Mouse (Mus musculus): ENCODE results near the gene Sgms1.
"Not testable (repeated sequence)": the region's sequence is repeated elsewhere in the genome, so short reads cannot be mapped to it uniquely, and the experiment has no call there.

The Sgms1 gene

DNA sequence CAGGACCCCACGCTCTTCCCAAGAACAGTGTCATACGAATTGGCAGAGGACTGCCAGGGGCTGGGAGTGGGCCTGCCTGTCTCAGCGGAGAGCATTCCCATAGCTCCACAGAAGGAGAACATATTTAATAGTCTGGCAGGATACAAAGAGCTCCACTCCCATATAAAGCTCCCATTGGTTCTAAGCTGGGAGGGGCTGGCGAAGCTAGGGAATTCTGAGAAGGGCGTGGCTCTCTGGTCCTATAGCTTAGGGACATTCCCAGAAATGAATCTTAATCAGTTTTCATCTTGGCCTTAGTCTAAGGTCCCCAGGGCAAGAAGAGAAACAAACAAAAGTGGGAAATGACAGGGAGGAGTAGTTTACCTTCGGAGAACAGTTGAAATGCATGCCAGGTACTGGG lies 247.1 kb downstream of the Sgms1 start:
- DNase-seq (ENCODE audit: low read depth, low spot score): no peak

DNA sequence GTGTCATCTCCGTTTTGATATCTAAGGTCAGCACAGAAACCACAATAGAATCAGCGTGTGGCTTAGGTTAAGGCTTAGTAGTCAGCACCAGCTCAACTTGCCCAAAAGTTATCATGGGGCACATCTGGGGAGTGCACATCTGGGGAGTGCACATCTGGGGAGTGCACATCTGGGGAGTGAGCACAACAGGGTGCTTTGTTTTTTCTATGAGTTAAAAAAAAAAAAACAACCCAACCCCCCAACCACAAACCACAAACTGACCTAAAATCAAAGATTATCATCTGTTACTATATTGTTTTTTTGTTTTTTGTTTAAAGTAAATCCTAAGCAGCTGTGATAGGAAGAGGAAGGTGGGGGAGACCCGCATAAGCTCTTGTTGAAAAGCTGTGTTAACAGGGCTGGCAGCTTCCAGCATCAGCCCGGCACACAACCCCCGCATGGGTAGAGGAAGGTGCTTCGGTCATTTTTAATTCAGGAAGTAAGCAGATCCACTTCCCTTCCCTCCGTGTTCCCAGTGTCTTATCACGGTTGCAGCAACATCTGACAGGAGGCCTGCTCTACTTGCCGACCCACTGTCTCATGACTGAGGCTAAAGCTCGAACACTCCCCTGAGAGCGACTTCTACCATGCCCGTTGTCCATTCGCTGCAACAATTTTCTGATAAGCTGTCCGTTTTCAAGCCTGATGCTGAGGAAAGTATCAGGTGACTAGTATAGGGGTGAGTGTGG lies 251.0 kb downstream of the Sgms1 start:
- DNase-seq (ENCODE audit: low read depth, low spot score): peak; percentile 22

DNA sequence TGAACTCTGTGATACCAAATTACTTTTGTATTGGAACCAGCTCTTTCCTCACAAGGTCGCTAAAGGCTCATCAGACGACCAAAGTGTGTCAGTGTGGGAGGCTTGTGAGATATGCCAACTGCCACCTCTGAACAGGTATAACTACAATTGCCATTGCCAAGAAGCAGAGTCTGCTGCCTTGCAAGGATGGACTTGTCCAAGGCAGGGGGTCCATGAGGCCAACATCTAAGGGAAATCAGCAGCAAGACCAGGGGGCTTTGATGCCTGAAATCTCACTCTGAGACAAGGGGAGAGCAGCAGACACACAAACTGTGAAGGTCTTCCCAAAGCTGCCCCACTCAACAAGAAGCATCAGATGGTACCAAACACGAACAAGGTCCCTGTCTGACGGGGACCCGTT lies 251.6 kb downstream of the Sgms1 start:
- no peak for DNase-seq (ENCODE audit: low read depth, low spot score)

DNA sequence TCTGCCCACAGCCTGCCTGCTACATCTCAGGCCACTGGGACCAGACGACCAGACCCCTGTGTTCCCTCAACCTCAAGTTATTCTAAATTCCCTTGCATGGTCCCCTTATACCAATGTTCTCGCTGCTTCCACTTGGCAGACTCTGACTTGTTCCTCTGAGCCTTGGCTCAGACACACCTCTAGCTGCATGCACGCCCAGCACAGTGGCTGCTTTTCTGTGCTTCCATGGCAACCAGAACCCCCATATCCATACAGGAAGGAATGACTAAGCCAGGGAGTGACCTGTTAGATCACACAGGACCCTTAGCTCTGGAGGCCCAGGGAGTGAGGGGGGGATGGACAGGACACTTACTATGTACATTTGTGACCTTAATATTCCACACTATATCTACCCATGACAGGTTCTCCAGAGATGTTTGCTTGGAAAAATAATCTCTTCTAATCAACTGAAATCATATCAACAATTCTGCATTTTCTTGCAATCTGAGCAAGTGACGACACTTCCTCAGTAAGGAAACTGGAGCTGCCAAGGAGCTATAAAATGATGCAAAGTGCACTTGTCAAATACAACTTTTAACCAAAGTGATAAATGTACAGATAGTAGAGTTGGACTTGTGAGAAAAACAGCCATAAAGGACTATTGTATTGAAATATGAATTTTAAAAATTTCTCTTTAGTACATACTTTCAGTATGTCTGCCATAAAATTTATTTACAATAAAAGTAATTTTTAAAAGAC lies 252.5 kb downstream of the Sgms1 start:
- DNase-seq (ENCODE audit: low read depth, low spot score): peak; percentile 20

DNA sequence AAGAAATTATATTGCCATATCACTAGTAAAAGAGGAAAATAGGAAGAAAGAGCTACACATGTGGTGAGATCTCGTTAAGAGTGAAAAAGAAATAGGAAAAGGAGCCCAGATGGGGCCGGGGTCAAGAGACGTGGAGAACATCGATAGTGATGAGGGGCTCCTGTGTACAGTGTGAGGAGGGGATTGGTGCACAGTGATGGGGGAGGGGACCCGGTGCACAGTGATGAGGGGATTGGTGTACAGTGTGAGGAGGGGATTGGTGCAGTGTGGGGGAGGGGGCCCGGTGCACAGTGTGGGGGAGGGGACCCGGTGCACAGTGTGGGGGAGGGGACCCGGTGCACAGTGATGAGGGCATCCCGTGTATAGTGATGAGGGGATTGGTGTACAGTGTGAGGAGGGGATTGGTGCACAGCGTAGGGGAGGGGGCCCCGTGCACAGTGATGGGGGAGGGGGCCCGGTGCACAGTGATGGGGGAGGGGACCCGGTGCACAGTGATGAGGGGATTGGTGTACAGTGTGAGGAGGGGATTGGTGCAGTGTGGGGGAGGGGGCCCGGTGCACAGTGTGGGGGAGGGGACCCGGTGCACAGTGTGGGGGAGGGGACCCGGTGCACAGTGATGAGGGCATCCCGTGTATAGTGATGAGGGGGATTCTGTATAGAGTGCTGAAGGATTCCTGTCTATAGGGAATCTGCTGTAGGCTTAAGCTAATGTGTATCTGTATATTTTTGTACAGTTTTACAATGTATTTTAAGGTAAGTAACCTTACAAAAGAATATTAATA lies 257.6 kb downstream of the Sgms1 start:
- not testable (repeated sequence) for DNase-seq (ENCODE audit: low read depth, low spot score)

DNA sequence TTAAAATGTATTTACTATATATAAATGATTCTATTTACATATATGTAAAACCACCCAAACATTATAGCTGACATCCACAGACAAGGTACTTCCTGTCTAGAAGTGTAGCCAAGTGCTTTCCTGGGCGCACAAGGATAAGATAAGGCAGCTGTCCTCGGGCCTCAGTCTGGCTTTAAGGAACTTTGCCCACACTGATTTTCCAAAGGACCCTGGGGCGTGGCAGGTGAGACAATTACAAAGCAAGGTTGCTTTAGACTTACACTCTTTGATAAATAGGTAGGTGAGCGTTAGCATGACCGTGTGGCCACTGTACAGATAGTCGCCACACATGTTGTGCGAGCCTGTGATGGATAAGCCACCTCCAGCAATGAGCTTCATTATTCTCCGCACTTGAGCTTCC lies 260.2 kb downstream of the Sgms1 start:
- no peak for DNase-seq (ENCODE audit: low read depth, low spot score)

DNA sequence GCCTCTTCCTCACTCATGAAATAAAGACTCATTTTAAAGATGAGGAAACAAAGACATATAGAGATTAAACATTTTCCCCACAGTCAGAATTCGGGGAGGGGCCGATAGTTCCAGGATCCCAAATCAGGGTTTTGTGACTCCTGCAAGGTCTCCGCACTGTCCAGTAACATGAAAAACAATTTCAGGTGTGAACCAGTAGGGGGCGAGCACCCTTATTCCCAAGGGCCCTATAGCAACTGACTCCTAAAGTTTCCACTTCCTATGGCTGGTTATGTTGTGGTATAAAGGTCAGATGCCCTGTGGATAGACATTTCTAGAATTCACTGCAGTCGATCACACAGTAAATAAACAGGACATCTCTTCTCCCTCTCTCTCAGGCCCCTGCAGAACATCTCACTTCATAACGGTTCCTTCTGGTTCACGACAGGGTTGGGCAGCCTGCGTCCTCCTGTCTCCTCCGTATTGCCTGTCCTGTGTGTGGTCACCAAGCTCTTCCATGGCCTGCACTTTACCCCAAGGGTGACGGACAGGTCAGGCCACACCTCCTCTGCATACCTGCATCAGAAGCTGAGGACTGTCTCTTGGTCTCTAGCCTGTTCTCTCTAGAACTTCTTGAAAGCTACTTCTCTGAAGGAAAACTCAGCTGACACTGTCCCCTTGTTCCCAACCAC lies 262.2 kb downstream of the Sgms1 start:
- DNase-seq (ENCODE audit: low read depth, low spot score): peak; percentile 62

DNA sequence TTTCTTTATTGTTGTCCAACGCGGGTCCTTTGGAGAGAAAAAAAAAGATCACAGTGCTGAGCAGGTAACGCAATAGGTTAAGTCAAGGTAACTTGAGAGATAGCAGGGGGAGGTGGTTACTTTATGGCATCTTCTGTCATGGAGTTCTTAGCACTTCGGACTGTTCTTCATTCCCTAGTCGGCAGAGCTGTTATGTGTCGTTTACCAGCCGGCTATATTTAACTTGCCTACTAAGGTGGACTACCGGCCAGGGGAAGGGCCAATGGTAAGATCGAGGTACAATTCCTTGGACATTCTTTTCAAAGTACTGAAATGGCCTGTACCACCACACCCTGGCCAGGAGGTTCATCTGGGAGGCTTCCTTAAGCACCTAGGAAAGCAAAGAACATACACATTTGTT lies 265.4 kb downstream of the Sgms1 start:
- no peak for DNase-seq (ENCODE audit: low read depth, low spot score)

DNA sequence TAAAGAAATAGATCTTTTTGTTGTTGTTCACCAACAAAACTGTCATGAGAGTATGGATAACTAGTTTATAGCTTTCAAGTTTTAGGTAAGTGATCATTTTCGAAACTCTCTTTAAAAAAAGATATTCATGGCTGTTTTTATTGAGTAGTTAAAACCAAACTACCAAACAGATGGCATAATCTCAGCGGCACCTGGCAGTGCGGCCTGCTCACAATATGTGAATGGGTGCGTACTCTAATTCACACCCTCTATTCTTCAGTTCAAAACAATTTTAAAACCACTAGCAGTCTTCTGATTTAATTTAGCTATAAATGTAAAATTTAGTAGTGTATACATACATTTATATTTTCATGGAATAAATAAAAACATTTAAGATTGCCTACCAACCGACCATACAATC lies 266.3 kb downstream of the Sgms1 start:
- DNase-seq (ENCODE audit: low read depth, low spot score): no peak

DNA sequence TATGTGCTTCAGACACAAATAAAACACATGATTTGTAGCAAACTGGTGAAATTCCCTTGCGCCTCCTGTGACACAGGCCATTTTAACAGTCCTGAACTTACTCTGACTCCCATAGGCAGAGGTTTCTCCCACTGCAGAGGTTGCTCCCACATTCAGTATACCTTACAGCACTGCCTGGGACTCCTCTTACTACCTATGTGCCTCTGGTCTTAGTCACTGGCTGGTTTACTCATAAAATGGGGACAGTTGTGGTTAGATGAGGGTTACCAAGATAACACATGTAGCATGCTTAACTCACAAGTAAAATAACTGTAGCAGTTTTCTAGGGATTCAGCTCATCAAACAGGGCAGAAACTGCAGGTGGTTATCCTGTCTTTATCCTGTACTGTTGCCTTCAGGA lies 268.7 kb downstream of the Sgms1 start:
- no peak for DNase-seq (ENCODE audit: low read depth, low spot score)

DNA sequence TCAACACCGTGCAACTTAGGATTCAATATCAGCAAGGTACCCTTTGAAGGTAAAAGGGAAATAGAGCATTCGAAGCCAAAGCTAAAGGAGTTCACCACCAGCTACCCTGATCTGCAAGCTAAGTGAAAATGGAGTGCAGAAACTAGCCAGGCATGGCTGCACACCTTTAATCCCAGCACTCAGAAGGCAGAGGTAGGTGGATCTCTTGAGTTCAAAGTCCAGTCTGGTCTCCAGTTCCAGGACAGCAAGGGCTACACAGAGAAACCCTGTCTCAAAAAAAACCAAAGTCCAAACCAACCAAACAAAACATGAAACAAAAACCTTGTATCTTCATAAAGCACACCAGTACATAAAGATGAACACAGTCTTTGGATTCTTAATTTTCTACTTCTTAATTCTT lies 269.8 kb downstream of the Sgms1 start:
- DNase-seq (ENCODE audit: low read depth, low spot score): no peak

DNA sequence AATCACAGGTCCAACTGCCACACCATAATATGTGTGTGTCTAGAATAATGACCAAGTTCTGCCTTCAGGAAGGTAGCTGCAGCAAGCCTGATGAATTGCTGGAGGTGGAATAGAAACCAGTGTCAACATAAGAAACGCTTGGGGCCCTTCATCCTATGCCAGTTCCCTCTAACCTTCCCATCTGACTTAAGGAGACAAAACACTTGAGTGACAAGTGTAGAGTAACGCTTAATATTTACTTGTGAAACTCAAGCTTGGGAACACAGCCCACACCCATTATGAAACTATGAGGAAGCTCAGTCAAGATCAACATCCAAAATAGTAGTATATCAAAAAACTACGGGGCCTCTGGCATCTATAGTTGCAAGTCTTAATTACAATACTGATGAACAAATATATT lies 271.0 kb downstream of the Sgms1 start:
- DNase-seq (ENCODE audit: low read depth, low spot score): no peak

DNA sequence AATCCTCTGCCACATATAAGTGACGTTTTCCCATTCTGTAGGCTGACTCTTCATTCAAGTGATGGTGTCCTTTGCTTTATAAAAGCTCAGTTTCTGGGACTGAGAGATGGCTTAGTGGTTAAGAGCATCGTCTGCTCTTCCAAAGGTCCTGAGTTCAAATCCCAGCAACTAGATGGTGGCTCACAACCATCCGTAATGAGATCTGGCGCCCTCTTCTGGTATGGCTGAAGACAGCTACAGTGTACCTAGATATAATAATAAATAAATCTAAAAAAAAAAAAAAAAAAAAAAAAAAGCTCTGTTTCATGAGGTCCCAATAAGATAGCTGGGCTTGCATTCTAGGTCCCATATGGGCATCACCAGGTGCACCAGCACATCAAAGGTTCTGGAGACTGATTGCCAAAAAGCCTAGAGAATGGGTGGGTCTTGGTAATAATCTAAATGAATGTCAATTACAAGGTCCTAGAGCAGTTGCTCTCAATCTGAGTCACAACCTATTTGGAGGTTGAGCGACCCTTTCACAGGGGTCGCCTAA lies 272.0 kb downstream of the Sgms1 start:
- peak; percentile 23 for DNase-seq (ENCODE audit: low read depth, low spot score)

DNA sequence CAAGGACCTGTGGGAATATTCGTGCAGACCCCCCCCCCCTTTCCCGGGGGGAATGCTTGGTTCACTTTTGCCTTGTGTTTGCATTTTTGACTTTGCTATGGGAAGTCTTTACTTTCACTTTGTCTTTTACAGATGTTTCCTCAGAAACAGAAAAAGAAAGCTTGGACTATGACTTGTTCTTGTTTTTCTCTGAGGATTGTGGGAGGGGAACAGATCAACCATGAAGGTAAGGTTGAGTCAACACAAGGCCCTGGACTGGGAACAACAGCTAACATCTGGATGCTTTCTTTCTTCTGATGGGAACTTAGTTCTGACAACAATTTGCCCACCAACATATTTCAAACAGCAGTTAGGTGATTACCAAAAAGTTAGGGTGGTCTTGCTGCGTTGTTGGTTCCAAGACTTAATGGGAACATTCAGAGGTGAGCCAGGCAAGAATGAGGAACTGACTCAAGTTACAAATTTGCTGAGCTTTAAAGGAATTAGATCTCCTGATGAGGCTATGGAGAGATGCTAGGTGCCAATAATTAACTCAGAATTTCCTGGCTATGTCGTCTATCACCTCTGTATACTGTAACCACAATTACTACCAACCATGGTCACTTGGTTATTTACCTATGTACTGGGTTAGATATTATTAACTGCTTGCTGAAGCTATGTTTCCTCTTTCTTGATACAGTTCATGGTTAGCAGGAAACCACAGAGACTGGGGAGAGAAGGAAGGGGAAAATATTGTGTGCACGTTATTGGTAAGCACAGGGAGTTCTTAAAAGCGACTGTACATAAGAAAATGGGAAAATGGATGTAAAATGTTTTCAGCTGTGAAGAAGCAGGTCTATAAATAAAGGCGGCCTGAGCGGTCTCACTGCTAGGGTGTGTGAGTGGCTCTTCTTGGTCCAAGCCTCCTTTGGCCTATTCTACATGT lies 277.4 kb downstream of the Sgms1 start:
- no peak for DNase-seq (ENCODE audit: low read depth, low spot score)

DNA sequence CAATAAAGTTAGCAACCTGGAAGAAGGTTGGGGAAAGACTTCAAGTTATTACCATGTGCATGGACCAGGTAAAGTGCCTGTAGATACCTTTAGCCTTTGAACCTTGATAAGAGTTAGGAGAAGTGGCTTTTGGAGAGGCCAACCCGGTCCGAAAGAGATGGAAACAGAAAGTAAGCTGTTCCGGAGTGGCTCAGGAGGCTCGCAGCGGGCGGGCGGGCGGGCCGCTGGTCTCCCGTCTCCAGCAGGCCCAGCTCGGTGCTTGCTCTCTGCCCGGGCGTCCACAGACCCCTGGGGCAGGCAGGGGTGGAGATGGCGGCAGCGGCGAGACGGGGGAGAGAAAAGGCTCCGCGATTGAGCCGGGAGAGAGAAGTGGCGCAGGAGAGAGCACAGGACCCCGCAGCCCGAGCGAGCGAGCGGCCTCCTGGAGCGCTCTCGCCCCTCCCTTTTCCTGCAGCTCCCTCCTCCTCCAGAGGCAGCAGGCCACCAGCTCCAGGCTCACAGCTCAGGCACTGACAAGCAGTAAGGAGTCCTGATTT lies 281.7 kb downstream of the Sgms1 start, which contains the start of gene Asah2:
TSS of gene Asah2 (minus strand) at position 441 of the 536 bp plus-strand sequence.
- peak; percentile 84 for DNase-seq (ENCODE audit: low read depth, low spot score)

DNA sequence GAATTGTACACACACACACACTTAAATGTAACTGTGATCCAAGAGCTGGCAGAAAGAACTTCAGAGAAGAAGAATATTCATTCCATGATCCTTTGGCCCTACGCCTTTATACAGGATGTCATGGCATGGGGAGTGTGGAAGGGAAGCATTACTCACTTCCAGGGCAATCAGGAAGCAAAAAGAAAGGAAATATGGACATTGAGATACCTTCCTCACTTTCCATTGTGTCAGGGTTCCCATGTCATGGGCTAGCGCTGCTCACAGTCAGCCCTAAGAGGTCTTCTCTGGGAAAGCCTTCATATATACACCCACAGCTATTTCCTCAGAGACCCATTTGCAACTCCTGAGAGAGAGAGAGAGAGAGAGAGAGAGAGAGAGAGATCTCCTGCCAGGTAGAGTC lies 282.8 kb downstream of the Sgms1 start:
- peak; percentile 45 for DNase-seq (ENCODE audit: low read depth, low spot score)

DNA sequence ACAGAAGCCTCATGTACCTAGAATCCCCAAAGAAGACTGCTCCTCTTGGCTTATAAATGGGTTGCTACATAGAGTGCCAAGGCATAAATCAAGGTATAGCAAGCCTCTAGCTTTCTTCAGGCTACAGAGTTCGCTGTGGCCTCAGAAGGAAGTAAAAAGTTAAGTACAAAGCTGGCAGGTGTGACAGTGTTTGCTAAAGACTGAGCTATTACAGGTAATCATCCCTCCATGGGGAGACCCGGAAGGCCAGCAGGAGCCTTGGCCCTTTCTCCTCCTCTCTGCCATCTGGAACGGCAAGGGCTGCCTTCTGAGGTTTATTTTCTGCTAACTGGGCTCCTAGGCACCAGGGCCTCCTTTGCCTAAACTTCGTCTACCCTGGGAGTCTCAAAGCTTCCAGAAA lies 285.3 kb downstream of the Sgms1 start:
- no peak for DNase-seq (ENCODE audit: low read depth, low spot score)

DNA sequence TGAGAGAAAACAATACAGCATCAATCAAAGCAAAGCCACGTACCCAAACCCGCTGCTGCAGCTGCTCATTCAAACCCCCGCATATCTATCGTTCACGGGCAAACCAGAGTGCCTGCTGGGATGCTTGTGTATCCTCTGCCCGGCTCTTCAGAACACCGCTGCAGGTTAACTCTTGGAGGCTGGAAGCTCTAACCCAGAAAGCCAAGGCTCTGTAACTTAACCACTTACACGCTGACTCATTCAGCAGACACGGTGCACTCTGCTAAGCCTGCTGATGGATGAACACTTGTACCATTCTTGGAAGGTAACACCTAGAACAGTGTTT lies 286.6 kb downstream of the Sgms1 start:
- DNase-seq (ENCODE audit: low read depth, low spot score): no peak

DNA sequence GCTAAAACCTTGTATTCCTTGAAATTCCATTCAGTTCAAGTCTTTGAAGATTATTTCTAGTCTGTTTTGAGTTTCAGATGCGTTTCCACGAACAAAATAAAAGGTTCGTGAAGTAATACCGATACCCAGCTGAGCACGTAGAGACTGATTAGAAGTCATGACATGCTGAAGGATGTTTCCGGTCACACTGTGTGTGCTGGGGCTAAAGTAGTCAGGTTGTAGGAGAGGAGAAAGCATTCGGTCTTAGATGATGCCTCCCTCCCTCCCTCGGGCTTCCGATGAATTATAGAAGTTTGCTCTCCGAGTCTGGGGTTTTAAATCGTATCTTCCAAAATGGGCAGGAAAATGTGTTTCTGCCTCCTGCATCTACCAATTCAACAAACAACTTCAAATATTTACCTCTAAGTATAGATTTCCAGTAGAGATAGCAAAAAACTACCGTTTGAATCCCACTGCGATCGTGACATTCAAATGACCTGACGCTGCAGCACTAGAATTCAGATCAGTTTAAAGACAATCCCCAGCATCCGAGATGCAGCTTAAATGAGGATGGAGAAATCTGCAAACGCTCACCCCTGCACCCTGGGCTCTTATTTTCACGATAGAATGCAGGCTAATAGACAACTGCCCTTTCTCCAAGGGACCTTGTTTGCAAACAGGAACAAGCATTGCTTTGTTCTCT lies 287.1 kb downstream of the Sgms1 start:
- no peak for DNase-seq (ENCODE audit: low read depth, low spot score)

DNA sequence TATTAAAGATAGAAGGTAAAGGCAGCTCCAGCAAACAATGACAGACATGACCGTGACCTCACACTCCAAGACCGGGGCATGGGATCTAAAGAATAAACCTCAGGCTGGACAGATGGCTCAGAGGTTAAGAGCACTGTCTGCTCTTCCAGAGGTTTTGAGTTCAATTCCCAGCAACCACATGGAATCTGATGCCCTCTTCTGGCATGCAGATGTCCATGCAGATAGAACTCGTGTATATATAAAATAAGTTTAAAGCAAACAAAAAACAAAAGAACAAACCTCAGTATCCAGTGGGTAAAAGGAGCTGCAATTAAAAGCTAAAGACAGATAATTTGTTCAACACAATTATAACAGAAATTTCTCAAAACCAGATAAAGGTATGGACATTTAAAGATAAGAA lies 290.9 kb downstream of the Sgms1 start:
- peak; percentile 35 for DNase-seq (ENCODE audit: low read depth, low spot score)

All from 3T3-L1 (cell line).